Mouse (Mus musculus) midbrain, embryonic 10.5 days (tissue): Measurements from ENCODE around the gene Vil1. TPM values are rescaled to one million over a fixed set of nuclear protein-coding genes. Genes with fewer than 3 reads are reported as not detected.

Source experiments
- DNase-seq: peaks from one replicate; pipeline ENCODE4 v3.0.0-alpha.2; 2017; ENCODE audit warnings: low spot score
- H3K27ac ChIP-seq: fragments of 300-500 bp; sonication (generic); replicated peaks from 2 replicates; pipeline ENCODE4 v1.5.1; 2016; ENCODE audit warnings: mild to moderate bottlenecking
- H3K27me3 ChIP-seq: fragments of 300-500 bp; sonication (generic); 2 replicates; pipeline ENCODE4 v1.6.1; 2016; ENCODE audit warnings: low read depth, mild to moderate bottlenecking; ENCODE audit not compliant: poor library complexity, severe bottlenecking
- H3K36me3 ChIP-seq: fragments of 300-500 bp; sonication (generic); 2 replicates; pipeline ENCODE4 v1.6.1; 2016; ENCODE audit warnings: mild to moderate bottlenecking, moderate library complexity
- H3K4me1 ChIP-seq: fragments of 300-500 bp; sonication (generic); 2 replicates; pipeline ENCODE4 v1.6.1; 2016
- H3K4me3 ChIP-seq: fragments of 300-500 bp; sonication (generic); 2 replicates; pipeline ENCODE4 v1.5.1; 2016; ENCODE audit warnings: mild to moderate bottlenecking, moderate library complexity
- H3K9me3 ChIP-seq: fragments of 300-500 bp; sonication (generic); replicated peaks from 2 replicates; pipeline ENCODE4 v1.6.1; 2016; ENCODE audit warnings: mild to moderate bottlenecking
- WGBS: fragments of 180-500 bp; shearing (Covaris S2); methylation state at CpG from one replicate; pipeline ENCODE4 v1.1.7; 2016; 5-methylcytosine and 5-hydroxymethylcytosine counted together
- polyA plus RNA-seq: library from polyadenylated mRNA; unstranded; fragments of >200 nt; fragmentation: Nextera tagmentation; extraction: Ambion mirVana; gene quantifications from 2 replicates; pipeline ENCODE4 v1.2.1, GENCODE M21; 2016

Gene Vil1
- polyA plus RNA-seq, 1 experiment from 2014 or later = 0.15 TPM

- no peaks in the 10 kb centered on the region for H3K9me3 ChIP-seq
- peaks cover 29% of the 10 kb centered on the region for H3K36me3 ChIP-seq
- H3K4me3 ChIP-seq = peak overlapping the region; percentile 57
- DNase-seq = peak; percentile 75
- peak overlapping the region; percentile 89 for H3K27ac ChIP-seq
- no peaks in the 10 kb centered on the region for H3K27me3 ChIP-seq
- H3K4me1 ChIP-seq = peaks cover 34% of the 10 kb centered on the region
- WGBS = 7% methylated on average over 11 of the region's 11 CpGs
Measured at GRCm38 (mm10) chr1:74397919-74398451, 11.2 kb upstream of the Vil1 start.

DNA sequence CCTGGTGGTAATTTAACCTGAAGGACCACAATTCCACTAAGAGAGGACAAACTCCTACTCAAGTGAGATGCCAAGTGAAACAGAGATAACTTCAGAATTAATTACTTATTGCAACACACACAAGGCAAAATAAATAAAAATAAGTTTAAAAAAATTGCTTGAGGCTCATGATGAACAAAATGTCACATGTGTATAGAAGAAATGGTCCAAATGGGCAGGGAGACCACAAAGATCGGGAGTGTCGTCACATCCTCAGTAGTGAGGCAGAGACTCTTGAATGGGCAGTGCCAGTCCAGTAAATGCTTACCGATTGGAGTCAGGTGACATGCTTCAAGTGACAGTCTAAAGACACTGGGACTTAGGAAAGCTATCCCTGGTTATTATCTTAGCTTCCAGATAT lies 8.6 kb upstream of the Vil1 start:
- Histone ChIP-seq H3K27me3 (no peaks in the 10 kb centered on the region), H3K4me1 (peaks cover 20% of the 10 kb centered on the region), H3K36me3 (peaks cover 4% of the 10 kb centered on the region; the same call in 1 of the 2 replicates), H3K4me3 (no peak overlapping the region), H3K9me3 (no peaks in the 10 kb centered on the region), H3K27ac (no peak overlapping the region)
- WGBS = 87% methylated on average over 3 of the region's 3 CpGs
- no peak for DNase-seq

DNA sequence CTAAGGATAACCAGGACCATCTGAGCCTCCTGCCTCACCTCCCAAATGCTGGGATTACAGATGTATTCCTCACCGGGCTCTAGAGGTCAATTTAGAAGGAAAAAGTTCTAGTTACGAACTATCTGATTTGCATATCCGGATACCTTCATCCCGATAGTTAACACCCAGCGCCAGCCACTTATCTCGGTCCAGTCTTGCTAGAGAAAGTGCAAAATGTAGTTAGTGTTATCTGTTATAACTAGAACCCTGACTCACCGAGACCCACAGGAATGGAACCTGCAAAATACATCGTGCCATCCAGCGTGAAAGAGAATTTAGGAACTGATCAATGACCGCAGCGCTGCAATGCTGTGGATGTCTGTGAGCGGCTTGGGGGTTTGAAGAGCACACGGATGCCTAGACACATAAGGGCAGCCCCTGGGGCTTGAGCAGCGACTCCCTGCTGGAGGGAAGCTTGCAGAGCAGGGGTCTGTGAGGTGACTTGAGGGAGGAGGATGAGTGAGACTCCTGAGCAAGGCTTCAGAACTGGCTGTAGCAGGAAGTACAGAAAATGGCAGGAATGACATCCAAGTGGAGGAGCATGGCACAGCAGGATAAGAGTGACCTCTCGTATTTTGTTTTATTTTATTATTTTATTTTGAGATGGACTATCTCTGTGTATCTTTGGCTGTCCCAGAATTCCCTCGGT lies 8.0 kb upstream of the Vil1 start:
- no peaks in the 10 kb centered on the region for H3K27me3 ChIP-seq
- no peak overlapping the region for H3K27ac ChIP-seq
- 58% methylated on average over 16 of the region's 16 CpGs for WGBS
- H3K9me3 ChIP-seq = no peaks in the 10 kb centered on the region
- H3K4me1 ChIP-seq = peaks cover 18% of the 10 kb centered on the region
- H3K36me3 ChIP-seq = no peaks in the 10 kb centered on the region
- no peak for DNase-seq
- H3K4me3 ChIP-seq = no peak overlapping the region

DNA sequence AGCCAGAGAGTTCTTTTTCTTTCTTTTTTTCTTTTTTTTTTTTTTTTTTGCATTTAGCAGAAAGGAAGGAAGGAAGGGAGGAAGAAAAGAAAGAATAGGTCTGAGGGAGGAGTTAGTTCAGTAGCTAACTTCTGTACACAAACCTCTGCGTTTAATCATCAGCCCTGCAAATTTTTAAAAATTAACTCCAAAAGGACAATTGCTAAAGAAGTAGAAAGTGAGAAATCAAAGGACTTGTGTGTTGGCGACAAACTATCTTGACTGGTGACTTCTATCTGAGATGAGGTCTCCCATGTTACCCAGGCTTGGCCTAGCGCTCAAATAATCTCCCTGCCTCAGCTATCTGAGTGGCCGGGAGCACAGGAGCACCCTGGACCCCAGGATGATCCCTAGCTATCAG lies 5.0 kb upstream of the Vil1 start:
- WGBS = 89% methylated on average over 4 of the region's 4 CpGs
- Histone ChIP-seq H3K36me3 (no peaks in the 10 kb centered on the region), H3K27me3 (no peaks in the 10 kb centered on the region), H3K4me1 (peaks cover 3% of the 10 kb centered on the region; the same call in 1 of the 2 replicates), H3K27ac (no peak overlapping the region), H3K4me3 (no peak overlapping the region), H3K9me3 (no peaks in the 10 kb centered on the region)
- no peak for DNase-seq

- Histone ChIP-seq H3K27me3 (no peaks in the 10 kb centered on the region), H3K9me3 (no peaks in the 10 kb centered on the region), H3K27ac (no peak overlapping the region), H3K4me1 (peaks cover 15% of the 10 kb centered on the region; the same call in 1 of the 2 replicates), H3K4me3 (no peak overlapping the region), H3K36me3 (no peaks in the 10 kb centered on the region)
- DNase-seq = no peak
- 55% methylated on average over 2 of the region's 2 CpGs for WGBS
Measured at GRCm38 (mm10) chr1:74411753-74412325, 2.7 kb downstream of the Vil1 start.

- 86% methylated on average over 8 of the region's 8 CpGs for WGBS
- H3K4me1 ChIP-seq = peaks cover 15% of the 10 kb centered on the region; the same call in 1 of the 2 replicates
- H3K27ac ChIP-seq = no peak overlapping the region
- H3K9me3 ChIP-seq = no peaks in the 10 kb centered on the region
- no peak for DNase-seq
- H3K4me3 ChIP-seq = no peak overlapping the region
- H3K27me3 ChIP-seq = no peaks in the 10 kb centered on the region
- no peaks in the 10 kb centered on the region for H3K36me3 ChIP-seq
Measured at GRCm38 (mm10) chr1:74412711-74413110, 3.5 kb downstream of the Vil1 start.

DNA sequence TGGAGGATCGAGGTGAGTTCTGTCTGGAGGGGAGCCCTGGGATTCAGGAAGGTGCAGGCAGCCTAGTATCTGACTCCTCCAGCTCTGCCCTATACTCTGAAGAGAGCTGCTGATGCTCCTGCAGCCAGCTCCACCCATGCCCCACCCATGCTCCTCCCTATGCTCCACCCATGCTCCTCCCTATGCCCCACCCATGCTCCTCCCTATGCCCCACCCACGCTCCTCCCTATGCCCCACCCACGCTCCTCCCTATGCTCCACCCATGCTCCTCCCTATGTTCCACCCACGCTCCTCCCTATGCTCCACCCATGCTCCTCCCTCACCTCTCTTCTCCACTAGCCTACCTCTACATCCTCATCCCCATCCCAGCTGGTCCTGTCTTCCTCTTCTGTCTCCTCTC lies 6.0 kb downstream of the Vil1 start:
- Histone ChIP-seq H3K9me3 (no peaks in the 10 kb centered on the region), H3K36me3 (no peaks in the 10 kb centered on the region), H3K4me3 (no peak overlapping the region), H3K4me1 (peaks cover 12% of the 10 kb centered on the region; the same call in 1 of the 2 replicates), H3K27me3 (no peaks in the 10 kb centered on the region), H3K27ac (no peak overlapping the region)
- 47% methylated on average over 4 of the region's 4 CpGs for WGBS
- DNase-seq = peak; percentile 42

DNA sequence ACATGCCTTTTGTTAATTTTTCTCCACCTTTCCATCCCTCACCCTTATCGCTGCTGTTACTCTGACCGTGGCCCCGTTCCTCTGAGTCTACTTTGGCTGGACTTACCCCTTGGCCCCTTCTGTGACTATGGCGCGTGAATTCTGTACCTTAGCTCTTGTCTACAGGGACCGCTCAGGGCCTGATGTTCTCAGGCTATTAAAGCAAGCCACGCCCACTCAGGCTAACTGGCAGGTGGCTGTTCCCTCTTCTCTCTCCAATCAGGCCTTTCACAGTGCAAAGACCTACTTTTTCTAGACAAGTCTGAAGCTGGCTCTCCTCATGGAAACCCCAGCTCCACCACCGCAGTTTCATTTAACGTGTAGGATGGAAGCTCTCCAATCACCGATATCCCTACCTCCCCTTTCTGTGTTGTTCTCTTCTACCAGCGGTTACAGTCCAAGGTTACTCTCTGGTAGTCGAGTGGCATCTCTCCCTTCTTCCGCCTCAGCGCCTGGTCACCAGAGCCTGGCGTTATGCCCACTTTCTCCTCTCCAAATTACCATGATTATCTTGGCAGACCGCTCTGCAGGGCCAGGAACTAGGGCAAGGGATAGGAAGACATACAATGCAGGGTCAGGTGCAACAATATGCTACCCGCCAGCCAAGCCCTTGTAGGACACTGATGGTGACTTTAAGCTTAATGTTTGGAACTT lies 9.7 kb downstream of the Vil1 start:
- peaks cover 22% of the 10 kb centered on the region for H3K4me1 ChIP-seq

DNA sequence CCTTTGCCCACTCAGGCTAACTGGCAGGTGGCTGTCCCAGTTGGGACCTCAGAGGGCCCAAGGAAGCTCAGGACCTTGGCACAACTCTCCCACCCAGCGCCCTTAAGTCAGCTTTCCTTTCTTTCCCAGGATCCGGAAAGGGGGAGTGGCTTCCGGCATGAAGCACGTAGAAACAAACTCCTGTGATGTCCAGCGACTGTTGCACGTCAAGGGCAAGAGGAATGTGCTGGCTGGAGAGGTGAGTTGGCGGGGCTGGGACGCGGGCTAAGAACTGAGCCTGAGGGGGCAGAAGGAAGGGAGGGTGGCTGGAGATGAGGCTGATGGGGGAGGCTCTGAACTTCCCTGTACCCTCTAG lies 10.2 kb downstream of the Vil1 start:
- H3K27ac ChIP-seq = no peak overlapping the region
- DNase-seq = no peak
- 77% methylated on average over 9 of the region's 9 CpGs for WGBS
- H3K27me3 ChIP-seq = no peaks in the 10 kb centered on the region
- H3K36me3 ChIP-seq = no peaks in the 10 kb centered on the region
- no peaks in the 10 kb centered on the region for H3K9me3 ChIP-seq
- H3K4me1 ChIP-seq = peaks cover 22% of the 10 kb centered on the region
- no peak overlapping the region for H3K4me3 ChIP-seq

More for the DNA sequence above, 9.7 kb downstream of the Vil1 start:
- Histone ChIP-seq H3K9me3 (no peaks in the 10 kb centered on the region), H3K4me3 (no peak overlapping the region), H3K36me3 (no peaks in the 10 kb centered on the region), H3K27me3 (no peaks in the 10 kb centered on the region), H3K27ac (no peak overlapping the region)
- DNase-seq = no peak
- 83% methylated on average over 17 of the region's 17 CpGs for WGBS

- no peak for DNase-seq
- peaks cover 10% of the 10 kb centered on the region for H3K4me1 ChIP-seq
- H3K9me3 ChIP-seq = no peaks in the 10 kb centered on the region
- H3K27me3 ChIP-seq = no peaks in the 10 kb centered on the region
- 44% methylated on average over 8 of the region's 8 CpGs for WGBS
- H3K36me3 ChIP-seq = no peaks in the 10 kb centered on the region
- no peak overlapping the region for H3K27ac ChIP-seq
- no peak overlapping the region for H3K4me3 ChIP-seq
Measured at GRCm38 (mm10) chr1:74423147-74423546, 14.0 kb downstream of the Vil1 start.

GRCm38 (mm10) chr1:74425845-74426244 lies 16.7 kb downstream of the Vil1 start:
- WGBS = 79% methylated on average over 7 of the region's 7 CpGs

GRCm38 (mm10) chr1:74433220-74433619 lies 24.0 kb downstream of the Vil1 start:
- H3K4me3 ChIP-seq = no peak overlapping the region
- 90% methylated on average over 6 of the region's 6 CpGs for WGBS
- H3K27me3 ChIP-seq = no peaks in the 10 kb centered on the region
- peaks cover 51% of the 10 kb centered on the region for H3K36me3 ChIP-seq
- H3K4me1 ChIP-seq = peaks cover 6% of the 10 kb centered on the region
- DNase-seq = no peak
- no peaks in the 10 kb centered on the region for H3K9me3 ChIP-seq
- no peak overlapping the region for H3K27ac ChIP-seq

More at GRCm38 (mm10) chr1:74425845-74426244, 16.7 kb downstream of the Vil1 start:
- no peaks in the 10 kb centered on the region for H3K9me3 ChIP-seq
- peaks cover 16% of the 10 kb centered on the region for H3K4me1 ChIP-seq
- no peaks in the 10 kb centered on the region for H3K27me3 ChIP-seq
- H3K36me3 ChIP-seq = no peaks in the 10 kb centered on the region
- no peak overlapping the region for H3K4me3 ChIP-seq
- DNase-seq = no peak
- no peak overlapping the region for H3K27ac ChIP-seq

DNA sequence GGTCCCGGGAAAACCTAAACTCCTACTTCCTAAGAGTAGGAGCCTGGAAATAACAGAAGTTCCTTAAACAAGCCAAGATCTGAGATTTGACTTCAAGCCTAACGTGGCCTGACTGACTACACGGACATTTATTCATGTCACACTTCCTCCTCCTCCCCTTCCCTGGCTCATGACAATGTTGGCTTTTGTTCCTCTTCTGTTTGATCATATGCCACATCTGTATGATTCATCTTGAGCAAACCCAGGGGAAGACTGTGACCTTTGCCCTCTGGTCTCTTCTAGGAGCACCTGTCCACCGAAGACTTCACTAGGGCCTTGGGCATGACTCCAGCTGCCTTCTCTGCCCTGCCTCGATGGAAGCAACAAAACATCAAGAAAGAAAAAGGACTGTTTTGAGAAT lies 25.4 kb downstream of the Vil1 start:
- DNase-seq = no peak
- 87% methylated on average over 5 of the region's 5 CpGs for WGBS
- no peaks in the 10 kb centered on the region for H3K9me3 ChIP-seq
- H3K36me3 ChIP-seq = peaks cover 65% of the 10 kb centered on the region
- 0 out of 2 replicates have a peak, but pooled peaks cover under 1% of the 10 kb centered on the region for H3K4me1 ChIP-seq
- H3K27ac ChIP-seq = no peak overlapping the region
- no peaks in the 10 kb centered on the region for H3K27me3 ChIP-seq
- H3K4me3 ChIP-seq = no peak overlapping the region
